Mouse (Mus musculus) stomach, postnatal 0 days (tissue): ENCODE results near the gene Irak1.

ENCODE experiments used
- CTCF ChIP-seq: IDR thresholded peaks from 2 replicates; pipeline ENCODE4 v1.5.1; 2016; ENCODE audit warnings: antibody characterized with exemption, low read depth, mild to moderate bottlenecking, moderate library complexity
- EP300 ChIP-seq: optimal IDR thresholded peaks from 2 replicates; pipeline ENCODE3; 2016; ENCODE audit warnings: antibody characterized with exemption

GRCm38 (mm10) chrX:73969729-73970128, 54.0 kb downstream of the Irak1 start:
- TF ChIP-seq CTCF = no peak
- TF ChIP-seq EP300 = no peak
